Mouse (Mus musculus) lung, postnatal 10 days (tissue): ENCODE results near the gene Fam129a.

ENCODE experiments used
- DNase-seq: peaks from one replicate; pipeline ENCODE4 v3.0.0; 2021

Gene Fam129a

GRCm38 (mm10) chr1:151627141-151627540 is 56.2 kb downstream of the Fam129a start:
- DNase-seq = no peak

- DNase-seq = peak; percentile 36
Measured at GRCm38 (mm10) chr1:151629591-151630250, 58.7 kb downstream of the Fam129a start.

DNA sequence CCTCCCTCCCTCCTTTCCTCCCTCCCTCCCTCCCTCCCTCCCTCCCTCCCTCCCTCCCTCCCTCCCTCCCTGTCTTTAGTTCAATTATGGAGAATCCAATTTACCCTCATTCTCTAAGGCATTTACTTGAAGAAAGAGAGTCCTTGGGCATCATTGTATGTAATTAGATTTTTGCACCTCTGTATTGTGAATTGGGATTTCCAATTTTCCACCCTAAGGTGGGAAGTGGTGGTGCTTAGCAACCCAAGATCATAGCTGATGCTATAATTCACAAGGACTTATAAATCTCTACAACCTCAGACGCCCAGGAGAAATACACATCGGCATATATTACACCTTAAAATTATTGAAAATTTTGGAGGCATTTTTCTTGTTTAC is 59.3 kb downstream of the Fam129a start:
- DNase-seq = no peak

DNA sequence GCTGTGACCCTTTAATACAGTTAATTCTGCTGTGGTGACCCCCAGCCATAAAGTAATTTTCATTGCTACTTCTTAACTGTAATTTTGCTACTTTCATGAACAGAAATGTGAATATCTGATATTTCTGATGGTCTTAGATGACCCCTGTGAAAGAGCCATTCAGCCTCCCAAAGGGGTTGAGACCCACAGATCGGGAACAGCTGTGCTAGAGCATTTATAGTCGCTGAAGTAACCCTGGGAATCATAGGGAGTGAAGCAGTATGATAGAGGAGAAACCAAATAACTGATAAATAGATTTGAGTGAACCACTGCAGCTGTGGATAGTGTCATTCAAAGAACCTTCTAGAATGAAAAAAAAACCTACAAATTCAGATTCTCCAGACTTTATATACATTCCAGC is 60.1 kb downstream of the Fam129a start:
- no peak for DNase-seq

GRCm38 (mm10) chr1:151631703-151632294 is 60.8 kb downstream of the Fam129a start:
- DNase-seq = peak; percentile 57

DNA sequence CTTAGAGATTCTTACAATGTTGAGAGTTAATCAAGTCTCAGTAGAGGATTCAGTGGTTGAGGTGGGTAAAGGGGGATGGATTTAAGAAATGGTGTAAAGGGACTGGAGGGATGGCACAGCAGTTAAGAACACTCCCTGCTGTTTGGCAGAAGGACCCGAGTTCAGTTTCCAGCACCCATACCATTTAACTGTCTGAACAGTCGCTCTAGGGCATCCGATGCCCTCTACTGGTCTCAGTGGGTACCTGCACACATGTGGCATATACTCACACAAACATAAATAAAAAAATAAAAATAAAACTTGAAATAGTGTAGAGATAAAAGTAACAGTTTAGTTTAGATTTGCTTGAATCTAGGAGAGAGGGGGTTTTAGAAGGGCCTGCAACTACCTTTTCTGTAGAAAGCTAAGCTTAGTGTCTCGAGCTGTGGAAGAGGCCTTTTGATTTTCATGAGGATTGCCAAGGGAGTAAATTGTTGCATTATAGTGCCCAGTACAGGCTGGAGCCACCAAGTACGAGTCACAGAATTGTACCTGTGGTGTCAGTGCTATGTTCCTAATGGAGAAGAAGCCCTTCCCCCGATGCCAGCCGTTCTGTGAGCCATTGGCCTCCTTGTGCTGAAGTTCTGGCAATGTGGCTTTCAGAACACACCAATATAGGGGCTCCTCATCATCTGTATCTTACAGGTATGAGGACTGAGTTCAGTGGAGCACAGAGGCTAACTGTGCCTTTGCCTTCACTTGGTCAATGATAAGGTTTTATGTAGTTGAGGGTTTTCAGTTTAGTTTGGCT is 61.8 kb downstream of the Fam129a start:
- DNase-seq = no peak

GRCm38 (mm10) chr1:151636637-151637036 is 65.7 kb downstream of the Fam129a start:
- DNase-seq = no peak

- DNase-seq = no peak
Measured at GRCm38 (mm10) chr1:151637351-151637922, 66.5 kb downstream of the Fam129a start.

DNA sequence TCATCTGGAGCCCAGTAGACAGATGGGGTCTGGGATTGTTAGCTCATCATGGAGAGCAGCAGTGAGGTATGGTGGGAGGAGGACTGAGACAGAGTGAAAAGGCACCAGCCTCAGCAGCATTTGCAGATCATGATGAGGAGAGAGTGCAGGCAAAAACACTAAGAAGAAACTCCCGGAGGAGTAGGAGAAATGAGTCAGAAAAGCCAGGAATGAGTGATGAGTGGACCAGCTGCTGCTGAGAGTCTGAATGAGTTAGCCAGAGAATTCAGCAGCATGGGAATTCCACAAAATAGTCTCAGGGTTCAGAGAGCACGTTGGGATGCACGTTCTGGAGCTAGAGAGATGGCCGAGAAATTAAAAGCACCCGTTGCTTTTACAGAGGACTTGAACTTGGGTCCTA is 67.4 kb downstream of the Fam129a start:
- peak; percentile 37 for DNase-seq

GRCm38 (mm10) chr1:151638770-151639169 is 67.8 kb downstream of the Fam129a start:
- DNase-seq = no peak

DNA sequence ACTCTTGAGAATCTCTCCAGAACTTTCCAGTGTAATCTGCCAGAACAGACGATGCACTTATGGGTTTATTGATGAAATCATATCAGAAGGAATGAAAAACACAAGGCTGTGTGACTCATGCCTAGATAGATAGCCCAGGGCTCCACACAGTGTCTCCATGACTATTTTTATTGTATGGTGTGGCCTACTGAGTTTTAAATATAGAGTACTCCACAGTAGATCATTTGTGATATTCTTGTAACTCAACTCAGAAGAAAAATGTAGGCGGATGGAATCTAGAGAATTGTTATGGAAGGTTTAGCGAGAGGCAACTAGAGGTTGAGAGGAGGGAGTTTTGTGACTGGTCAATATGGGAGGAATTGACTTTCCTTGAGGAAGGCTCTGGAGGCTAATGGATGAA is 75.4 kb downstream of the Fam129a start:
- DNase-seq = no peak

- DNase-seq = peak; percentile 19
Measured at GRCm38 (mm10) chr1:151648099-151648498, 77.1 kb downstream of the Fam129a start.

GRCm38 (mm10) chr1:151657042-151657605 is 86.1 kb downstream of the Fam129a start:
- no peak for DNase-seq

GRCm38 (mm10) chr1:151658291-151658830 is 87.4 kb downstream of the Fam129a start:
- DNase-seq = peak; percentile 61

- no peak for DNase-seq
Measured at GRCm38 (mm10) chr1:151659636-151660035, 88.7 kb downstream of the Fam129a start.

DNA sequence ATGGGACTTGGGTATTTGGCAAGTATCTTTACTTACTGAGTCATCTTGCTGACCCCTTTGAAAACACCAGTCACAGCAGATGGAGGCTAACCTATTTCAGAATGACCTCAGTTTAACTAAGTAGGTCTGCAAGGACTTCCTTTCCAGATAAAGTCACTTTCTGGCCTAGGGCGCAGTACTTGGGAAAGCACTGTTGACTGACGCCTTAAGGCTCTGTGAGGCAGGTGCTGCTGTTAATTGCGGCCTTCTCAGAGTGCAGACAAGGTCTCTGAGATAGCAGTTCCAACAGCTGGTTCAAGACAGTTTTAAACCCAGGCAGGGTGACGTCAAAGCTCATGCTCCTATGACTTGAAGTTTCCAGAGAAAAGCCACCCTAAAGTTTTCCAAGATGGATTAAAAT is 89.3 kb downstream of the Fam129a start:
- no peak for DNase-seq

- DNase-seq = no peak
Measured at GRCm38 (mm10) chr1:151660883-151661282, 89.9 kb downstream of the Fam129a start.

DNA sequence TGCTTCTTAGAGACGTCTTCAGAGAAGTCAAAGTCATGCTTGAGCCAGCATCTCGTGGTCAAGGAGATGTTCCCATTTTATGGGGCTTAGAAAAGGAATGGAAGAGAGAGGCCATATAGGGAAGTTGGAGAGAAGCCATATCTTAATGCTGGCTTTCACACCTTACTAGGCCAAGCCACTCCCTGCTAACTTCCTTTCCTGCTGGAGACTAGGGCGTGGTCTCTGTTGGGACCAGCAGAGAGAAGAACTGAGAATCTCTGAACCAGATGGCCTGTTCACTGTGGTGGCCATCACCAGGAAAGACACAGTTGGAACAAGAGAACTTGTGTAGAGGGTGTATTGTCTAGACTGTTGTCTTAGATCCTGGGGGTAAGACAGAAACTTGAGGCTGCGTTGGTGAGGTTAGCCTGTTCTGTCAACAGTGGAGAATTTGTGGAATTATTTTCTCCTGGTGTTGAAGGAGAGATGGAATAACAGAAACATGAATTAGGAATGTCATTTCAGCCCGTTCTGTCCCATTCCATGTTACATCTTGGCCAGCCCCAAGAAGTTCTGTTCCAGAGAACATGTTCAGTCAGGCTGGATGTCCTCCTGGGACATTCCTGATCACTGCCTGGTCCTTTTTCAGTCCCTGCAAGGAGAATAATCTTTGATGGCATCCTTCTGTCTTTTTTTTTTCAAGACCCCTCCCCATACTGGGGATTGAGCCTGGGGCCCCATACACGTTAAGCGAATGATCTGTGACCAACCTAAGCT is 90.9 kb downstream of the Fam129a start:
- no peak for DNase-seq

GRCm38 (mm10) chr1:151662958-151663357 is 92.0 kb downstream of the Fam129a start:
- peak; percentile 14 for DNase-seq

GRCm38 (mm10) chr1:151664384-151664783 is 93.4 kb downstream of the Fam129a start:
- no peak for DNase-seq

DNA sequence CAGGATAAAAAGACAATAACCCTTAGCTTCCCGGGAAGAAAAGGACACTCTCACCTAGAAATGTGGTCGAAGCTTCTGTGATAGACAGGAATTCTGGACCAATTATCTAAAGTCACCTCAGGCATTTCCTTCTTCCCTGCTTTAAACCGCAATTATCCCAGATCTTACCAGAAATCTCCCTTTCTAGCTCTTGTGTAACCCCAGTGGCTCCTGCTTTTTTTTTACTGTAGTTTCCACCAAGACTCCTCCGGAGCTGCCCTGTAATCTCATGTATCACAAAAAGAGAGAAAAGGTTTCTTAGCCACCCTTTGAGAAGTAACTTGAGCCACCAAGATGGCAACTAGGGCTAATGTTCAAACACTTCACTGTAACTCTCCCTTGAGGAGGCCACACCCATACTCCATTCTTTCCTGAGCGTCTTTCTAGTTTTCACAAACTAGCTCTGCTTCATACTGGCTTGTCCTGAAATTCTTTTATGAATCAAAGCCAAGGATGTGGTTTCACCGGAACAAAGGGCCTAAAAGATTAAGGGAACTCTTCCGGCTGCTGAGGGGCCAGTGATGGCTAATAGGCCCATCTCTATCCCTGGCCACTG is 93.9 kb downstream of the Fam129a start:
- DNase-seq = no peak
